Comparison of ENCODE assay signal across 14 mouse cellular contexts in genomic region chr12:118784643-118785042, GRCm38 (mm10).
"Had no signal": no experiment of that assay in that cellular context is flagged by ENCODE, and none has a peak within 500 bp of the region (broad histone marks: within the 10 kb centered on the region; RNA-seq: fewer than 3 reads in every experiment).

No protein-coding gene starts in this region.

- H3K4me2 ChIP-seq: lung, embryonic 14.5 days; midbrain, embryonic 11.5 days; midbrain, embryonic 13.5 days; neural tube, embryonic 12.5 days; stomach, embryonic 15.5 days had no signal

- H3K27me3 ChIP-seq: megakaryocyte, embryonic 14.5 days; midbrain, embryonic 13.5 days; neural tube, embryonic 12.5 days; stomach, embryonic 15.5 days had no signal

- H3K27ac ChIP-seq: macrophage; midbrain, embryonic 13.5 days; neural tube, embryonic 12.5 days; stomach, embryonic 15.5 days; stomach, postnatal 0 days had no signal

- H3K9ac ChIP-seq: lung, embryonic 14.5 days; midbrain, embryonic 13.5 days; neural tube, embryonic 12.5 days; stomach, embryonic 15.5 days had no signal

- H3K4me1 ChIP-seq: megakaryocyte, embryonic 14.5 days; midbrain, embryonic 13.5 days; neural tube, embryonic 12.5 days; stomach, embryonic 15.5 days had no signal

- ATAC-seq: midbrain, embryonic 13.5 days had no signal

- H3K36me3 ChIP-seq: midbrain, embryonic 13.5 days; neural tube, embryonic 12.5 days; stomach, embryonic 15.5 days had no signal

- DNase-seq: lung, adult 18-20 months; lung, embryonic 14.5 days; lung, postnatal 10 days; right cerebral cortex, postnatal 14 days; thymus, adult 2 months; thymus, postnatal 25 days; thymus, postnatal 4 days had no signal

- H3K9me3 ChIP-seq: megakaryocyte, embryonic 14.5 days; midbrain, embryonic 13.5 days; neural tube, embryonic 12.5 days; stomach, embryonic 15.5 days had no signal

- H3K4me3 ChIP-seq: megakaryocyte, embryonic 14.5 days; midbrain, embryonic 13.5 days; neural tube, embryonic 12.5 days; stomach, embryonic 15.5 days had no signal
